Mouse (Mus musculus): ENCODE results near the gene Mcf2l. TPM values are rescaled to one million over a fixed set of nuclear protein-coding genes. Genes with fewer than 3 reads are reported as not detected.

Mcf2l gene
- total RNA-seq, 2 experiments from 2014 or later: 239 to 243 TPM

DNA sequence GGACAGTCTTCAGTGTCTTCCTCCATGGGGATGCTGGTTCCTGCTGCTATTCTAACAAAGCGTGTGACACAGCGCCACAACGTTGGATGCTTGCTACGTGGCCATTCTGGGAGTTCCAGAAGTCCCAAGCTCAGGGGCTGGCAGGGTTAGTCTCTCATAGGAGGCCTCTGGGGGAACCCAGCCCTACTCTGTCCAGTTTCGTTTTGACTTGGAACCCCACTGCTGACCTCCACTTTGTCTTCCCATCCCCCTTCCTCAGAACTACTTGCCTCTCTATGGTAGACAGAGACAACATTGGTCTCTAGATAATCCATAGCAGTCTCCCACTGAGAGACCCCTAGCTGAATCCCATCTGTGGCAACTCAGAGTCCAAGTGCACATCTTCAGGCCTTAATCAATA, 33.0 kb downstream of the Mcf2l start:
- DNase-seq (ENCODE audit: low spot score in 2 of 2): no peak

DNA sequence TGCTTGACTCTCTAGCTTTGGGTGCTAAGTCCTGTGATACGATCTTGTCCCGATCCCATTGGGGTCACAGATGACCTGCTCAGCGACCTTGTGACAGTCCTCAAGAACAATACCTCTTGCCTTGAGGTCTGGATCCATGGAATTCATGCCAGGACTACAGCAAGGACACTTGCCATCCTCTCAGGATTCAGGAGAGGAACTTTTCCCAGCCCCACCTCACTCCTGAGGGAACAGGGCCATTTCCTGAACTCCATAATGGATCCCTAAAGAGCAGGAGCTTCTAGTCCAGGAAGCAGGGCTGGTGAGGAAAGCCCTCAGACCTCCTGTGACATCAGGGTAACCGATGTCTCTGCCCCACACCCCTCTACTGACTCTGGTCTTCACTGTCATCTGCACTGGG, 34.1 kb downstream of the Mcf2l start:
- no peak for DNase-seq (ENCODE audit: low spot score in 2 of 2)

- DNase-seq (ENCODE audit: low spot score in 2 of 2): no peak
These were observed 38.4 kb downstream of the Mcf2l start for GRCm38 (mm10) chr8:12912011-12912410.

GRCm38 (mm10) chr8:12915187-12916006, 41.8 kb downstream of the Mcf2l start:
- peak; percentile 31 to 67 for DNase-seq (ENCODE audit: low spot score in 2 of 2)

DNA sequence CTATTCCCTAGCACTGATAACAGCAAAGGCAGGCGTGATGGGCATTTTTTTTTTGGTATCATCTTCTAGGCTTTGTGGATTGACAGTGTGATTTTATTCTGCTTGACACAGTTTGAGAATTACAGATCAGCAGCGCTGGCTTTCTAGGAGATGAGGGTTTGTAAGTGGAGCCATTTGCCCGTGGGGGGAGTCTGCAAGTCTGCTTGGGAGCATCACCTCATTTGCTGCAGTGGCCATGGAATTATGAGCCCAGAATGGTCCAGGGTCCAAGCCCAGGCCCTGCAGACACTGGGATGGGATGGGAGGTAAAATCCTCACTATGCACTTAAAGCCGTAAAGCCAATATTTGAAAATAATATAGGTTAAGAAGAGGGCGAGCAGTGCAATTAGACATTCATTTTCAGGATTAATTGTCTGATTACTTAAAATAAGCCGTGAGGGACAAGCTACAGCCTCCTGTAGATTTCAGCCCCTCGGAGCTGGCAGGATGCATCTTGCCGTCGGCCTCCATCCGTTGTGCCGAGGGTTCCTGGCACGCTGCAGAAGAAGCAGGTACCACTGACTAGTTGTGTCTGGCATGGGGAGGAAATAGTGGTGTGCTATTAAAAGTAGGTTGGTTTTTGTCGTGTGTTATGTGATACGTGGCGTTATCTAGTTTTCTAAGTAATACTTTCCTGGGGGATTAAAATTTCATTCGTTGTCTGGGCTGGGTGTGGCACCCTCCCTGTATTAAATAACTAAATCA, 42.7 kb downstream of the Mcf2l start:
- DNase-seq (ENCODE audit: low spot score in 2 of 2): no peak

DNA sequence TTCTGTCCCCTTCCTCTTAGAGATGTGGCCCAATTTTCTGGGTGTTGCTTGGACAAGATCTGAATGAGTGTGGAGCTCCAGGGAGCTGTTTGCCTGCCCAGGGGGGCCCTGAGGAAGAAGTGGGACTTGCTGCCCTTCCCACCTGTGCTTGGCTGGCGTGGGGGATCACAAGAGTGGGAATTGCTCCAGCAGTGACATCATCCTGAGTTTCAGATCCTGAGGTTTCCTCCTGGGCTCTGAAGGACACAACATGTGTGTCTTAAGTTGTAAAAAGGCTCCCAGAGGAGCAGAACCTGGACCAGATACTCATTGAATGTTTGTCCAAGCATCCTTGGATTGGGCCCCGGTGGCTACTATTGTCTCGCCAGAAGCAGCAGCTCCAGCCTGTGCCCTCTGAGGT, 43.4 kb downstream of the Mcf2l start:
- DNase-seq (ENCODE audit: low spot score in 2 of 2): peak; percentile 36 to 45

DNA sequence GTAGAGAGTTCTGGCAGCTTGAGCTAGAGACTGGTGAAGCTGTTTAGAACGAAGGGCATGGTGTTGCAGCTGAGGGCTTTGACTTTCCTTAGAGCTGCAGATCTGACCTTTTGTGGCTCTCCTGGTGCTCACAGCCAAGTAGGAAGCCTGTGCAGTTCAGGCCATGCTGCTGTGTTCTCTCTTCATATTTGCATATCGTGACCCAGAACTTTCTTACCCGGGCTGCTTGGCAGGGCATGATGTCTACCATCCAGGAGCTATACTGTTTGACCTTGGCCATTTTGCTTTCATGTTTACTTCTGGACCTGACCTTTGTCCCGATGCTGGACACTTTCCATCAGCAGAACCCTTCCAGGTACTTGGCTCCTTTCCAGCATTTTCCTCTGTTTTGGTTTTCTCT, 44.2 kb downstream of the Mcf2l start:
- no peak for DNase-seq (ENCODE audit: low spot score in 2 of 2)

DNA sequence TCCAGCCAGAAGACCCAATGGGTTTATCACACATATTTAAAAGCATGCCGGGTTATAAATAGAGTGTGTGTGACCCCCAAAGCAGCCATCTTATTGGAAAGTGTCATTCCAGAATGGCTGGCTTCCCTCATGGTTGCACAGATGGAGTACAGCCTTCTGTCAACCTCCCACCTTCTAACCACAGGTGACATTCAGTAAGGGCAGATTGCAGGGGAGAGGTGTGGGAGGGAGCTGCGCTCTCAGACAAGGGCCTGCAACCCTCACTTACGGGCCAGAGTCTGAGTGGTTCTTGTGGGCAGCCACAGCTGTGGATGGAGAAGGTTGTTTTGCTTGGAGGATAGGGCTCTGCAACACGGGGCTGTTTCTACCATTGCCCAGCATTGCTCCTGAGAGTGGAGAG, 47.0 kb downstream of the Mcf2l start:
- no peak for DNase-seq (ENCODE audit: low spot score in 2 of 2)

DNA sequence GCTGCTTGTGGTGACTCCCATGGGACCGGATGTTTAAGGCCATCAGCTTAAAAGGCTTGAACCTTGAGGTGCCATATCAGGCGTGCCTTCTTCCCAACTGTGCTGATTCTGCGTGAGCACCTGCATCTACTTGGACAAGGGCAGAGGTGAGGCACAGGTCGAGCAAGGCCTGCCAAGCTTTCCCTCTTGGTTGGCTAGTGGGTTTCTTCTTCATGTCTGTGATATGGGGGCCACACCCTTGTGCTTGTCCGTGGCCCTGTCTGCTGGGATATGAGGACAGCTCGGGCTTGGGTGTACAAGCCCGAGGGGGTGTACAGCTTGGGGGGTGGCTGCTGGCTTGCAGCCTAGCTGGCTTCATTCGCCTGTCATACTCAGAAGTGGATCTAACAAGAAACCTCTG, 51.4 kb downstream of the Mcf2l start:
- DNase-seq (ENCODE audit: low spot score in 2 of 2): no peak

DNA sequence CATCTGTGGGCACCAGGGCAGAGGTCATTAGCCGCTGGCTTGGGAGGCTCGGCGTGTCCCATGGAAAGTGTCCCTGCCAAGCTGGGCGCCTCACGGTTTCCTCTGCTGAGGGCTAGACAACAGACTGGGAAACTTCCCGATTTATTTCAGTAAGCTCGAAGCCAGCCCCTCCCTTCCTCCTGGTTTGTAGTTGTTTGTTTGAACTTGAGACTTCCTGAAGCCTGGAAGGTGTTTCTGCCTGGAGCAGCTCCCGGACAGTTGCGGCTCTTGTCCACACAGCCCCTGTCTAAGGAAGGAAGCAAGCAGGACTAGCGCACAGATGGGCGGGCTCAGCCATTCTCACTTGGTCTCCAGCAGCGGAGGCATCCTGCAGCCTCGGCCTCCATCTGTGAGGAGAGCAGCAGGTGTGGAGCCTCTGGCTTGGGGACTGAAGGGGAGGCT, 52.4 kb downstream of the Mcf2l start:
- DNase-seq (ENCODE audit: low spot score in 2 of 2): peak in 1 of 2 experiments; percentile 24

DNA sequence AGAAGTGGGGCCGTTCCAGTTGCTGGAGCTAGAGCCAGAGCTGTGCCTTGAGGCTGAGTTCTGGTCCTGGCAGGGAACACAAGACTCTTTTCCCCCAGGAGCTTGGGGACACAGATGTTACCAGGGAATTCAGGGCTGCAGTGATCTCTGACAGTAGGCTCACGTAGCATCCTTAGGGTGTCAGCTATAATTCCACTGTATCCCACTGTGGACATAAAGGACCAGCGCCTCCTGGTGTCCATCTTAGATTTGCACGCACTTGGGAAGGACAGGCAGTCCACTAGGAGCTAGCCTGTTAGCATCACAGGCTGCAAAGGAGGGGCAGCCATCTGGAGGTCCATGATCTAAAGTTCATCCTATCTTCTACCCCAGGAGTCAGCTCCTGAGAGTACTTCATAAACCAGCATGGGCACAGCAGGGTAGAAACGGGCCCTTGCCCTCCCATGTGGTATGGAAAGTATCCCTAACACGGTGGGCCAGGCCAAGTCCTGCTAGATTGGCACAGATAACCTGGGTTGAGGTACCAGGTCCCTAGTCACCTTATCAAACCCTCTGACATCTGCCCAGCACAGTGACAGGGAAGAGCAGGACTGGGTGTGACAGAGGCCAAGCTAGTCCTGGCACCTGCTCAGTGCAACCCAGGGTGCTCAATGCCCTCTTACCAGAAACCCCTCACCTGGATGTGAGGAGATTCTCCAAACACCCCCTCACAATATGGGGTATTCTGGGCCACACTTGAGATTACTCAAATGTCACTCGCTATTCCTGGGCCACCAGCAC, 53.8 kb downstream of the Mcf2l start:
- peak; percentile 44 to 74 for DNase-seq (ENCODE audit: low spot score in 2 of 2)

GRCm38 (mm10) chr8:12928033-12928432, 54.4 kb downstream of the Mcf2l start:
- DNase-seq (ENCODE audit: low spot score in 2 of 2): no peak

- no peak for DNase-seq (ENCODE audit: low spot score in 2 of 2)
These were observed 55.3 kb downstream of the Mcf2l start for GRCm38 (mm10) chr8:12928931-12929330.

GRCm38 (mm10) chr8:12930290-12930689, 56.7 kb downstream of the Mcf2l start:
- no peak for DNase-seq (ENCODE audit: low spot score in 2 of 2)

GRCm38 (mm10) chr8:12931426-12931825, 57.8 kb downstream of the Mcf2l start:
- DNase-seq (ENCODE audit: low spot score in 2 of 2): no peak

DNA sequence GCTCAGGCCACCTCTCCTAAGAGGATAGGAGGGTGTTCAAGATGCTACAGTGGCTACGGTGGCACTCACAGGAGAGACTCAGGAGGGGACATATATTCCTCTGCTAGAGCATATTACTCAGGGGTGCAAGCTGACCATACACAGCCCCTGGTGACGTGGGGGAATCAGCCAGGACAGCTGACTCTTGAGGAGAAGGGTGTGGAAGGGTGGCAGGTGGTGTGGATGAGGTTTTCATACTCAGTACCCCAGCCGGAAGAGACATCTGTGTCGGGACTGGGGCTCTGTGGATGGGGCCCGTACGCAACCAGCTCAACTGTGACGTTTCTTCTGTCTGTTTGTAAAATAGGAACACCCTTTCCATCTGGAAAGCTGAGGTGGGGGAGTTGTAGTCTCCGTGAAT, 58.9 kb downstream of the Mcf2l start:
- no peak for DNase-seq (ENCODE audit: low spot score in 2 of 2)

GRCm38 (mm10) chr8:12933765-12934164, 60.2 kb downstream of the Mcf2l start:
- no peak for DNase-seq (ENCODE audit: low spot score in 2 of 2)

- DNase-seq (ENCODE audit: low spot score in 2 of 2): no peak
These were observed 60.9 kb downstream of the Mcf2l start for GRCm38 (mm10) chr8:12934453-12935043.

- peak in 1 of 2 experiments; percentile 32 for DNase-seq (ENCODE audit: low spot score in 2 of 2)
These were observed 66.9 kb downstream of the Mcf2l start for GRCm38 (mm10) chr8:12940549-12940948.

DNA sequence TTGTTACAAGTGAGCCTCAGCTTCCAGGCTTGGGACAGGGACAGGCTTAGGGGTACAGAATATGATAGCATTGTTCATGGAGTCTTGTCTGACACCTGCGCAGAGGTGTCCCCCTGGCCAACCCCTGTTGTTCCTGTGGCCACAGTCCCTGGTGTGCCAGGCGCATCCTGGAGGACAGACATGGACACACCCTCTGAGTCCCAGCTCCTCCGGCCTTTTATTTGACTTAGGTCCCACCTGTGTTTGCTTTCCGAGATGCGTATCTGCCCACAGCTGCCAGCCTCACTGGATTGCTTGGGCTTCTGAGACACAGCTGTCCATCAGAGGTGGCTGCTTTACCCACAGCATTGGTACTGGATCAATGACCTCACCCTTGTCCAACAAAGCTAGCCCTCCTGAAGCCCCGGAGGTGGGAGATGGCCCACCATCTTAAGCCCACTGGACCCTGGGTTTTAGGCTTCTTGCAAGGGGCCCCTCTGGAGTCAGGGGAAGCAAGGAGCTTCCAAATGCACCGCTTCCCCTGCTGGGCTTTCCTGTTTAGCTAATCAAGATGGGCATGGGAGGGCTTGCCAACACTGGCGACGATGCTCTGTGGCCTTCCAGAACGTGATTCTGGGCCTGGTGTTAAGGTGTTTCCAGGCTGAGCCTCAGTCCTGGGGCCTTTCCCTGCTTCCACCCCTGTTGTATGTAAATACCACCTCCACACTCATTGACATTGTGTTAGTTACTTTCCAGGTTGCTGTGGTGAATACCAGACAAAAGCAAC, 67.7 kb downstream of the Mcf2l start:
- DNase-seq (ENCODE audit: low spot score in 2 of 2): no peak
